Mouse (Mus musculus) right cerebral cortex, postnatal 4 days (tissue): ENCODE data around the gene Cblb.

Experiments
- DNase-seq: peaks from one replicate; pipeline ENCODE4 v3.0.0-alpha.2; 2022

The Cblb gene

GRCm38 (mm10) chr16:52031091-52031689 lies at the start of gene Cblb:
TSS of gene Cblb (plus strand) at chr16:52031225.
- peak; percentile 94 for DNase-seq

GRCm38 (mm10) chr16:51985436-51985835 lies 45.6 kb upstream of the Cblb start:
- DNase-seq, result no peak

- DNase-seq, result no peak
These were observed 44.8 kb upstream of the Cblb start for GRCm38 (mm10) chr16:51986207-51986606.

GRCm38 (mm10) chr16:51987085-51987620 lies 43.9 kb upstream of the Cblb start:
- no peak for DNase-seq

GRCm38 (mm10) chr16:51988027-51988426 lies 43.0 kb upstream of the Cblb start:
- DNase-seq, result no peak

GRCm38 (mm10) chr16:51989259-51989658 lies 41.8 kb upstream of the Cblb start:
- DNase-seq, result no peak

- no peak for DNase-seq
These were observed 31.0 kb upstream of the Cblb start for GRCm38 (mm10) chr16:52000043-52000442.

- DNase-seq, result no peak
These were observed 30.2 kb upstream of the Cblb start for GRCm38 (mm10) chr16:52000801-52001200.

- DNase-seq, result no peak
These were observed 24.0 kb upstream of the Cblb start for GRCm38 (mm10) chr16:52007006-52007405.

- DNase-seq, result no peak
These were observed 22.6 kb upstream of the Cblb start for GRCm38 (mm10) chr16:52008471-52008870.

GRCm38 (mm10) chr16:52009421-52009820 lies 21.6 kb upstream of the Cblb start:
- DNase-seq, result no peak

GRCm38 (mm10) chr16:52012984-52013383 lies 18.0 kb upstream of the Cblb start:
- DNase-seq, result no peak

GRCm38 (mm10) chr16:52013812-52014211 lies 17.2 kb upstream of the Cblb start:
- DNase-seq, result no peak

GRCm38 (mm10) chr16:52023417-52023816 lies 7.6 kb upstream of the Cblb start:
- DNase-seq, result no peak

GRCm38 (mm10) chr16:52027326-52027725 lies 3.7 kb upstream of the Cblb start:
- no peak for DNase-seq

GRCm38 (mm10) chr16:52029001-52029400 lies 2.0 kb upstream of the Cblb start:
- DNase-seq, result no peak

- DNase-seq, result peak; percentile 88
These were observed 757 bp downstream of the Cblb start for GRCm38 (mm10) chr16:52031712-52032251.

- peak; percentile 22 for DNase-seq
These were observed 1.6 kb downstream of the Cblb start for GRCm38 (mm10) chr16:52032376-52033330.

- no peak for DNase-seq
These were observed 2.6 kb downstream of the Cblb start for GRCm38 (mm10) chr16:52033381-52034315.

GRCm38 (mm10) chr16:52034356-52034755 lies 3.3 kb downstream of the Cblb start:
- no peak for DNase-seq

- DNase-seq, result no peak
These were observed 5.3 kb downstream of the Cblb start for GRCm38 (mm10) chr16:52036295-52036694.

GRCm38 (mm10) chr16:52038283-52038682 lies 7.3 kb downstream of the Cblb start:
- no peak for DNase-seq
